Mouse (Mus musculus) ES-Bruce4 (cell line): ENCODE results near the gene Rpl3l.

ENCODE experiments used
- CTCF ChIP-seq: IDR thresholded peaks from one replicate; pipeline ENCODE4 v1.8.1; 2011; ENCODE audit warnings: low read depth, low read length
- EP300 ChIP-seq: IDR thresholded peaks from 2 replicates; pipeline ENCODE4 v1.6.1; 2011; ENCODE audit warnings: low read depth, low read length; ENCODE audit not compliant: insufficient read depth
- POLR2A ChIP-seq: IDR thresholded peaks from one replicate; pipeline ENCODE4 v1.8.1; 2011; ENCODE audit warnings: low read length; ENCODE audit not compliant: insufficient read depth

- TF ChIP-seq CTCF (no peak), POLR2A (no peak), EP300 (no peak)
These were observed 19.4 kb downstream of the Rpl3l start for GRCm38 (mm10) chr17:24746986-24747385.
